Mouse (Mus musculus): ENCODE measurements around the gene Gm10961.

- TF ChIP-seq CTCF (IDR thresholded peaks at IDR 0.05; ENCODE audit: low read depth, low read length) (no peak), POLR2A (IDR thresholded peaks at IDR 0.05; ENCODE audit: extremely low read depth, insufficient read depth, low read length) (no peak)
These were observed 25.0 kb downstream of the Gm10961 start for GRCm38 (mm10) chr3:107656151-107656550.

Measured in liver, adult 2 months (tissue).